Mouse (Mus musculus) bone marrow macrophage, adult 2 months (primary cell): ENCODE data around the gene Rims3. TPM values are rescaled to one million over a fixed set of nuclear protein-coding genes. Genes with fewer than 3 reads are reported as not detected.

Experiments
- H3K27ac ChIP-seq: 2 replicates; pipeline ENCODE4 v1.5.1; 2012; ENCODE audit warnings: low read depth, low read length; ENCODE audit not compliant: insufficient read depth
- H3K4me1 ChIP-seq: 2 replicates; pipeline ENCODE4 v1.6.1; 2012; ENCODE audit warnings: low read length; ENCODE audit not compliant: control insufficient read depth, insufficient read depth
- H3K4me3 ChIP-seq: 2 replicates; pipeline ENCODE4 v1.5.1; 2012; ENCODE audit warnings: mild to moderate bottlenecking, low read length, moderate library complexity; ENCODE audit not compliant: insufficient read depth
- CTCF ChIP-seq: IDR thresholded peaks from 2 replicates; pipeline ENCODE4 v1.5.1; 2012; ENCODE audit warnings: low read depth, mild to moderate bottlenecking, low read length, moderate library complexity
- POLR2A ChIP-seq: IDR thresholded peaks from 2 replicates; pipeline ENCODE4 v1.6.1; 2012; ENCODE audit warnings: mild to moderate bottlenecking, low read depth, low read length, borderline replicate concordance
- polyA plus RNA-seq: library from polyadenylated mRNA; stranded (reverse); fragments of >200 nt; gene quantifications from 2 replicates; pipeline ENCODE4 v1.2.4, GENCODE M21; 2012; ENCODE audit not compliant: missing spikeins, insufficient read depth, insufficient read length

Gene Rims3
- polyA plus RNA-seq, 1 experiment = 1.9 TPM

DNA sequence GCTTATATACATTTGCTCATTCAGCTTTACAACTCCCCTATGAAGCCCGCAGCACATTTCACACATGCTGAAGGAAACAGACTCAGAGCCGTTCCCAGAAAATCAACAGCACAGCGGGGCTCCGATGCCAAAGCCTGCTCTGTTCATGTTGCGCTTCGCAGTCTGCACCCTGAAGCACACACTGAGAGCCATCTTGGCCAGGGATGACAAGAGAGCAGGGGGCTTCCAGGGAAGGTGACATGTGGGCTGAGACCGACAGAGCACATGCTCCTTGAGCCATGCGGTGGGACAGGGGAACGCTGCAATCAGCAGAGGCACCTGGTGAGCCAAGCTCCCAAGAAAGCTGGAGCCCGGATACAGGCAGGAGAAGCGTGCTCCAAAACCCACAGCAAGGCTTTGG, 5.2 kb upstream of the Rims3 start:
- Histone ChIP-seq H3K27ac (no peak overlapping the region), H3K4me1 (peaks cover 13% of the 10 kb centered on the region), H3K4me3 (no peak overlapping the region)
- no peak for TF ChIP-seq CTCF
- TF ChIP-seq POLR2A = no peak

DNA sequence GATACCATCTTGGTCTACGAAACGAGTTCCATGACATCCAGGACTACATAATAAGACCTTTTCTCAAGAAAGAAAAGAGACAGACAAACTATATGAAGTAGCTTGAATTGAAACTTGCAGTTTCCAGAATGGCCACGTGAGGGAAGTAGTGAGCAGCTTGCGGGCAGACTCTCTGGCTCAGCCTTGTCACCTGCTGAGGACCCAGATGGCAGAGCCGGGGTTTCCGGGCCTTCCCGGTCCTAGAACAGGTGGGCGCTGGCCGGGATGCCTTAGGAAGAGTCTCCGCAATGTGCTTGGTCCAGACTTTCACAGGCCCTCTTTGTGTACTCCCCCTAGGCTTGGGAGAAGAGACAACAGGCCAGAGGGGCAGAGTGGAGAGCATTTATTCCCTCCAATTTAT, 3.7 kb upstream of the Rims3 start:
- Histone ChIP-seq H3K4me1 (peaks cover 3% of the 10 kb centered on the region), H3K27ac (no peak overlapping the region), H3K4me3 (no peak overlapping the region)
- TF ChIP-seq CTCF = peak; percentile 70; the same call in 1 of the 2 replicates
- TF ChIP-seq POLR2A = no peak

DNA sequence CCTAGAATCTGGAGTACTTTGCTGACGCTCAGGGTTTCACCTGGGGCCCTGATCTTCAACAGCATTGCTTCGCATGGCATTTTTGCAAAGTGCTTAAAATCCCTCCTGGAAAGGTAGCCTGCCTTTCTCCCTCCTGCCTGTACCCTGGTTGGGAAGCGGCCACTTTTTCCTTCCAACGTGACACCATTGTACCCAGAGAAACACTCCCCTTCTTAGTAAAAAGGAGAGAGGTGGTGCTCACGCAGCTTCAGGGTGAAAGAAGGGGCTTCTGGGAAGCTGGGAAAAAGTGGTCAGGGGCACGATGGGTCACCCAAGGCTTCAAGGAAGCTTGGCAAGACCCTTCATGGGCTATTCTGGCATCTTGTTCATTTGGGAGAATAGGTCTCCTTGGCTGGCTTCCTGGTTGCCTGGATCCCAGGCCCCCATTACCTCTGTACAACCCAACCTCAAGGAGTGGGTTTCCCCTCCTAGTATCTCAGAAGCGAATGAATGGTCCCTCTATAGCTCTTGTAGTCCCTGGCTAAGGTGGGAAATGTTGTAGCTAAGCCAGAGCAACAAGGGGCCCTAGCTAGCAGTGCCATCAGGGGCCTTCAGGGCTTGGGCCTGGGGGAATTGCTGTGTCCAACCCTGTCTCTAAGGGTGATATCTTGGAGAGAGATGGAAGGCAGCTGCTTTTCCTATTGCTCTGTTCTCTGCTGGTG, 894 bp downstream of the Rims3 start:
- Histone ChIP-seq H3K27ac (no peak overlapping the region), H3K4me1 (no peaks in the 10 kb centered on the region), H3K4me3 (no peak overlapping the region)
- TF ChIP-seq POLR2A = no peak
- no peak for TF ChIP-seq CTCF

DNA sequence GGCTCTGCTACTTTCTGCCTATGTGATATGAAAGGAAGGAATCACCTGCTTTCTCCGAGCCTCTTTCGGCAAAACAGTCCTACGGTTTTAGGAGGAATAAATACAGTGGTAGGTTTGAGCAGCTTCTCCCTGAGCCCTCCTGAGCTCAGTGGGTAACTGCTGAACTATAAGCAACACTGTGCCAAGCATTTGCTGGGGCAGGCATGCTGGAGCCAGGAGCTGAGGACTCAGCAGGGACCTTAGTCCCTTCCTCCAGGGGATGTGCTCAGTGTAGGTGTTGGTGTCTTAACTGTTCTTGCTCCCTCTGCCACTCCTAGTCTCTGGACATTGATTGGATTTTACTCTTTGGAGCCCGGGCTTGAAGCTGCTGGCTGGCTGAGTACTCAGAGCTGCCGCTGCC, 1.8 kb downstream of the Rims3 start:
- no peak for TF ChIP-seq POLR2A
- TF ChIP-seq CTCF = no peak
- H3K4me1 ChIP-seq = no peaks in the 10 kb centered on the region
- no peak overlapping the region for H3K4me3 ChIP-seq
- H3K27ac ChIP-seq = no peak overlapping the region

DNA sequence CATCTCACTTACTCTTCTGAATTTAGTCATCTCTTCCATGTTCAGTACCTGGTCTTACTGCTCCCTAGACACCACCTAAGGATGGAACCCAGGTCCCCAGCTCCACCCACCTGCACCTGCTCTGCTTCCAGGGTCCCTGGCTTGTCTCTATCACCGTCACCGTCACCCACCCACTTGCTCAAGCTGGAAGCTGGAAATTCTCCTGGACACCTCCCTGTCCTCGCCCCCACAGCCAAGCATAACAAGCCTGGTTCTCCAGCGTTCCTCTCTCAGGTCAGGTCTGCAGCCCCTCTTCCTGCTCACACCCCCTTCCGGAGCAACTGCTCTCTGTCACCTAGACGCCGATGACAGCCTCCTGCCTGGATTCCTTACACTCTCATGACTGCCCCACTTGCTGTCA, 5.2 kb downstream of the Rims3 start:
- Histone ChIP-seq H3K27ac (no peak overlapping the region), H3K4me3 (no peak overlapping the region), H3K4me1 (no peaks in the 10 kb centered on the region)
- no peak for TF ChIP-seq POLR2A
- no peak for TF ChIP-seq CTCF

DNA sequence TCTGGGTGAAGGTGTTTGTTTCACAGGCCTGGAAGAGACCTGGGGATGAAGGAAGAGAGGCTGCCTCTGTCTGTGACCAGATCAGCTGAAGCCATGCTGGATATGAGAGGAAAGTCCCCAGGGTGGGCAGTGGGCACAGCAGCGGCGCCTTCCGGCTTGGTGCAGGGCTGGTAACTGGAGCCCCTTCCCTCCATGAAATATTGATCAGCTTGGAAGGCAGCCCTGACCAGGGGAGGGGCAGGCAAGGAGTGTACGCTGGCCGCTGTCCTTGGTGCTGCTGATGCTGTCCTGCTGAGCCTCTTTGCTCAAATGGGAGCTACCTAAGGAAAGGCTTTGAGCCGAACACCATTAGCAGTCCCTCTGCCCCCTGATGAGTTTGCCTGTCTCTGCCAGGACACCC, 11.6 kb downstream of the Rims3 start:
- Histone ChIP-seq H3K27ac (no peak overlapping the region), H3K4me3 (no peak overlapping the region), H3K4me1 (no peaks in the 10 kb centered on the region)
- TF ChIP-seq POLR2A (no peak), CTCF (no peak)

DNA sequence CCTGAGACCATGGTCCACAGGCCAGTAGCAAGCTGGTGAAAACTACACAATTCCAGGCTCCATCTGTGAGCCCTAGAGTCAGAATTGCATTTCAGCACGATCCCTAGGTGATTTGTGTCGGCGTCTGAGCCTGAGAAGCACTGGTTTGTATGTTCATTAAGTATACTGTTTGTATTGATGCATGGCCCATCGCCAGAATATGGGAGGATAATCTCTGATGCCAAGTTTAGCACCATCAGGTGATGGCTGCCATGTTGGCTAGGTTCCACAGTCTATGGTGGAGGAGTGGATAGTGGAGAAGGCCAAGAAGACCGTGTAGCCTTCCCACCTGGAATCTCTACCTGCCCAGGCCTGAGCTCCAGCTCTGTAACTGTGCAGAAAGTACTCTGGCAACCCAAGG, 13.6 kb downstream of the Rims3 start:
- H3K27ac ChIP-seq = no peak overlapping the region
- no peaks in the 10 kb centered on the region for H3K4me1 ChIP-seq
- TF ChIP-seq POLR2A (no peak), CTCF (no peak)
- no peak overlapping the region for H3K4me3 ChIP-seq

DNA sequence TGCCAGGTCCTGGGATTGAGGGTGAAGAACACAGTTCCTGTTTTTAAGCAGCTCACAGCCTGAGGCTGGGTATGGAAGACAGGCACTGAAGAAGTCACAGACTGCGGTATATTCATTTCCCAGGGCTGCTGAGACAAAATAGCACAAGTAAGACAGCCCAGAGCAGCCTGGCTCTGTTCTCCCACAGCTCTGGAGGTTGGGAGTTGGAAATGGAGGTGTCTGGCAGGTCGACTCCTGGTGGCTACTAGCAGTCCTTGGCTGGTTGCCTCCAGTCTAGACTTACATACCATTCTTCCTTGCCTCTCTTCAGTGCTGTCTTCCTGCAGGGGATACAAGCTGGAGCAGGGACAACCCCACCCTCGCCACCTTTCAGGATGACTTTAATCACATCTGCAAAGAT, 14.4 kb downstream of the Rims3 start:
- no peak for TF ChIP-seq CTCF
- TF ChIP-seq POLR2A = no peak
- no peak overlapping the region for H3K4me3 ChIP-seq

DNA sequence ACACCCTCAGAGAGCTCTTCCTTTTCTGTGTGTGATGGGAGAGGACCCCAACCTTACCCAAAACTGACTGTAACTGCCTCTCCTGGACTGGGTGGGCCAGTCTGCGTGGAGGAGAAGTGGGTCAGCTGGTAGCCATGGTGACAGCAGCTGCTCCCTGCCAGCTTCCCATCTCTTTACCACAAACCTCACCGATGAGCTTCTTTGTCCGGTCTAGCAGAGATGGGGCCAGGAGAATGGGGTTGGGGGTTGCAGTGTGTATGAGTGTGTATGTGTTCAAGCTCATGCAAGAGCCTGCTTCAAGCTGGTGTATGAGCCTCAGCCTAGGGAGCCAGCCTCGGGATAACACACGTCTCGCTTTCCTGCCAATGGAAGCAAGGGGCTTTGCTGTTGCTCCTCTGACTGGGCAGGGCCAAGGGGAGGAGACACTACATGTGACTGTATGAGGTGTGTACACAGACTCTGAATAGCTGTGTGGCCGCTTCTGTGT, 15.7 kb downstream of the Rims3 start:
- no peak overlapping the region for H3K4me3 ChIP-seq
- TF ChIP-seq POLR2A = no peak
- TF ChIP-seq CTCF = no peak
- H3K27ac ChIP-seq = no peak overlapping the region
- no peaks in the 10 kb centered on the region for H3K4me1 ChIP-seq

More for the DNA sequence above, 14.4 kb downstream of the Rims3 start:
- Histone ChIP-seq H3K4me1 (no peaks in the 10 kb centered on the region), H3K27ac (no peak overlapping the region)

DNA sequence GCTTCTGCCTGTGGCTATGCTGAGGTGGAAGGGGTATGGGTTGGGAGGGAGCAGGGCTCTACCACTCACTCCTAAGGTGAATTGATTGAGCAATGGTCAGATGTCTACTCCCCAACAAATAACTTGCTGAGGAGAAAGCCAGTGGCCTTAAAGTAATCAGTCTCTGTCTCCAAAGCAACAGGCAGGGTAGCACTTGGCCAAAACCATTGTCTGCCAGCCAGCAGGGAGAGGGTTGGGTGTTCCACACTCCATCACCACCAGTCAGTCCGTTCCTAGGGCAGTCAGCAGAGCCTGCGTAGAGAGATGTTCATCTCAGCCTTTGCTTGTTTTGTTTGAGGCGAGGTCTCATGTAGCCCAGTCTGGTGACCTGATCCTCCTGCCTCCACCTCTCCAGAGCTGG, 21.3 kb downstream of the Rims3 start:
- TF ChIP-seq POLR2A (no peak), CTCF (no peak)
- no peak overlapping the region for H3K27ac ChIP-seq
- H3K4me1 ChIP-seq = peaks cover 20% of the 10 kb centered on the region
- no peak overlapping the region for H3K4me3 ChIP-seq
